15 mouse cellular contexts compared by ENCODE assay signal in genomic region chr10:117544680-117545546, GRCm38 (mm10).
DNase-seq lines count a peak whose midpoint lies in the region; ATAC-seq lines count a peak whose summit lies in the region.
"Had no signal": no experiment of that assay in that cellular context is flagged by ENCODE, and none has a peak within 500 bp of the region (broad histone marks: within the 10 kb centered on the region; RNA-seq: fewer than 3 reads in every experiment).

No protein-coding gene starts in this region.

- H3K27me3 ChIP-seq in embryonic facial prominence, embryonic 11.5 days (ENCODE audit: control insufficient read depth, insufficient read depth, low read length): no peaks in the 10 kb centered on the region
- H3K27me3 ChIP-seq in embryonic facial prominence, embryonic 10.5 days (replicated peaks; ENCODE audit: low read depth, poor library complexity, severe bottlenecking): no peaks in the 10 kb centered on the region; the same call in 1 of the 2 replicates
- H3K27me3 ChIP-seq in limb, embryonic 11.5 days (ENCODE audit: control insufficient read depth, insufficient read depth, low read length): no peaks in the 10 kb centered on the region
- H3K27me3 ChIP-seq in neural tube, embryonic 12.5 days (replicated peaks): no peaks in the 10 kb centered on the region
- H3K27me3 ChIP-seq: heart, embryonic 13.5 days; liver, embryonic 12.5 days; stomach, embryonic 15.5 days had no signal

- no peaks in the 10 kb centered on the region for H3K9me3 ChIP-seq in embryonic facial prominence, embryonic 11.5 days (replicated peaks; ENCODE audit: control insufficient read depth, low read length)
- H3K9me3 ChIP-seq in embryonic facial prominence, embryonic 10.5 days: no peaks in the 10 kb centered on the region
- no peaks in the 10 kb centered on the region for H3K9me3 ChIP-seq in limb, embryonic 11.5 days (ENCODE audit: control insufficient read depth, low read length)
- H3K9me3 ChIP-seq in neural tube, embryonic 12.5 days: no peaks in the 10 kb centered on the region
- H3K9me3 ChIP-seq: heart, embryonic 13.5 days; liver, embryonic 12.5 days; stomach, embryonic 15.5 days had no signal

- intact Hi-C loops in left cerebral cortex, postnatal 10 days (cut with DNase I): no loop called here

- peak; percentile 45 for DNase-seq in embryonic facial prominence, embryonic 11.5 days (ENCODE audit: low spot score)
- no peak for DNase-seq in embryonic facial prominence, embryonic 10.5 days (ENCODE audit: low spot score)
- DNase-seq in kidney, postnatal 4 days: peak; percentile 58 to 70
- no peak for DNase-seq in kidney, postnatal 36 days
- peak; percentile 51 for DNase-seq in limb, embryonic 11.5 days (ENCODE audit: low spot score)
- DNase-seq in left cerebral cortex, postnatal 10 days (ENCODE audit: extremely low spot score in 1 of 2, low spot score in 2 of 2): no peak
- no peak for DNase-seq in left cerebral cortex, adult 9 months (ENCODE audit: low spot score in 2 of 2)
- DNase-seq: adrenal gland, adult 8-10 months; cerebellum, adult 11-12 months; kidney, adult 9 months; right cerebral cortex, adult 18-20 months had no signal

- no peak for ATAC-seq in embryonic facial prominence, embryonic 11.5 days (replicated peaks; ENCODE audit: insufficient number of reproducible peaks, low FRiP score, low TSS enrichment, low read depth)
- ATAC-seq in limb, embryonic 11.5 days (ENCODE audit: insufficient number of reproducible peaks, low FRiP score, low TSS enrichment, low read depth): 0 out of 2 replicates have a peak, but pooled peaks have one; percentile 24
- ATAC-seq in neural tube, embryonic 12.5 days (ENCODE audit: low FRiP score, low read depth): no peak
- ATAC-seq: liver, embryonic 12.5 days had no signal

- WGBS in embryonic facial prominence, embryonic 11.5 days: 67% methylated on average over 15 of the region's 15 CpGs
- 53% methylated on average over 15 of the region's 15 CpGs for WGBS in embryonic facial prominence, embryonic 10.5 days
- WGBS in limb, embryonic 11.5 days: 48% methylated on average over 15 of the region's 15 CpGs
- whole genome bisulfite sequencing in neural tube, embryonic 12.5 days: 45% methylated on average over 15 of the region's 15 CpGs

- H3K9ac ChIP-seq in embryonic facial prominence, embryonic 11.5 days (replicated peaks; ENCODE audit: low read length): no peak overlapping the region
- no peak overlapping the region for H3K9ac ChIP-seq in limb, embryonic 11.5 days (ENCODE audit: low read length)
- no peak overlapping the region for H3K9ac ChIP-seq in neural tube, embryonic 12.5 days
- H3K9ac ChIP-seq: heart, embryonic 13.5 days; liver, embryonic 12.5 days; stomach, embryonic 15.5 days had no signal

- no peaks in the 10 kb centered on the region for H3K36me3 ChIP-seq in embryonic facial prominence, embryonic 11.5 days (replicated peaks; ENCODE audit: control insufficient read depth, insufficient read depth, low read depth, low read length)
- no peaks in the 10 kb centered on the region for H3K36me3 ChIP-seq in embryonic facial prominence, embryonic 10.5 days (replicated peaks)
- no peaks in the 10 kb centered on the region for H3K36me3 ChIP-seq in limb, embryonic 11.5 days (ENCODE audit: control insufficient read depth, insufficient read depth, low read length)
- H3K36me3 ChIP-seq in neural tube, embryonic 12.5 days: no peaks in the 10 kb centered on the region
- H3K36me3 ChIP-seq: heart, embryonic 13.5 days; liver, embryonic 12.5 days; stomach, embryonic 15.5 days had no signal

- H3K4me1 ChIP-seq in embryonic facial prominence, embryonic 11.5 days (ENCODE audit: control insufficient read depth, insufficient read depth, low read length): no peaks in the 10 kb centered on the region
- H3K4me1 ChIP-seq in embryonic facial prominence, embryonic 10.5 days: peaks cover 14% of the 10 kb centered on the region
- H3K4me1 ChIP-seq in limb, embryonic 11.5 days (ENCODE audit: control insufficient read depth, insufficient read depth, low read length): no peaks in the 10 kb centered on the region
- H3K4me1 ChIP-seq in neural tube, embryonic 12.5 days: no peaks in the 10 kb centered on the region
- H3K4me1 ChIP-seq: heart, embryonic 13.5 days; liver, embryonic 12.5 days; stomach, embryonic 15.5 days had no signal

- H3K27ac ChIP-seq in embryonic facial prominence, embryonic 11.5 days (replicated peaks; ENCODE audit: low read depth, low read length): no peak overlapping the region
- H3K27ac ChIP-seq in embryonic facial prominence, embryonic 10.5 days (replicated peaks): no peak overlapping the region
- no peak overlapping the region for H3K27ac ChIP-seq in limb, embryonic 11.5 days (replicated peaks; ENCODE audit: low read depth, low read length)
- no peak overlapping the region for H3K27ac ChIP-seq in neural tube, embryonic 12.5 days
- H3K27ac ChIP-seq: heart, embryonic 13.5 days; liver, embryonic 12.5 days; stomach, embryonic 15.5 days had no signal

- H3K4me2 ChIP-seq in embryonic facial prominence, embryonic 11.5 days (ENCODE audit: low read depth, low read length): no peak overlapping the region
- no peak overlapping the region for H3K4me2 ChIP-seq in limb, embryonic 11.5 days (ENCODE audit: low read depth, severe bottlenecking)
- peak overlapping the region; percentile 32 for H3K4me2 ChIP-seq in neural tube, embryonic 12.5 days (replicated peaks)
- H3K4me2 ChIP-seq: heart, embryonic 13.5 days; liver, embryonic 12.5 days; stomach, embryonic 15.5 days had no signal

- no peak overlapping the region for H3K4me3 ChIP-seq in embryonic facial prominence, embryonic 11.5 days (ENCODE audit: low read depth, low read length)
- no peak overlapping the region for H3K4me3 ChIP-seq in embryonic facial prominence, embryonic 10.5 days
- no peak overlapping the region for H3K4me3 ChIP-seq in limb, embryonic 11.5 days (ENCODE audit: low read depth, low read length)
- H3K4me3 ChIP-seq in neural tube, embryonic 12.5 days: no peak overlapping the region
- H3K4me3 ChIP-seq: heart, embryonic 13.5 days; liver, embryonic 12.5 days; stomach, embryonic 15.5 days had no signal

Comparison
In these comparisons a context has a peak if more than half of its experiments do, and no peak if none do; other contexts are left out.
1. DNase-seq: peak in embryonic facial prominence, embryonic 11.5 days (single experiment), kidney, postnatal 4 days (2 of 2) and limb, embryonic 11.5 days (single experiment); none in embryonic facial prominence, embryonic 10.5 days (single experiment), kidney, postnatal 36 days (0 of 2), left cerebral cortex, postnatal 10 days (0 of 2) and left cerebral cortex, adult 9 months (0 of 2).